Mouse (Mus musculus) heart, embryonic 14.5 days (tissue): ENCODE data around the gene Gclc. TPM values are rescaled to one million over a fixed set of nuclear protein-coding genes. Genes with fewer than 3 reads are reported as not detected.

Source experiments
- ATAC-seq: fragments of 200-750 bp; cut with Nextera tagmentation; 2 replicates; pipeline ENCODE4 v1.8.0; 2017; ENCODE audit warnings: low read depth, moderate TSS enrichment; ENCODE audit not compliant: insufficient number of reproducible peaks, insufficient read depth, low FRiP score
- H3K27ac ChIP-seq, 2 experiments: fragments of 200-500 bp in 1 of 2; fragments of 300-500 bp in 1 of 2; sonication (generic) in 1 of 2; replicated peaks in 1 of 2; 2 replicates each; pipeline ENCODE4 v1.5.1; 2012 to 2014; ENCODE audit warnings: low read depth in 2 of 2, low read length in 2 of 2, control low read depth in 1 of 2, mild to moderate bottlenecking in 1 of 2, mixed read lengths in 1 of 2; ENCODE audit not compliant: control insufficient read depth in 1 of 2, insufficient read depth in 1 of 2
- H3K27me3 ChIP-seq: fragments of 300-500 bp; sonication (generic); 2 replicates; pipeline ENCODE4 v1.6.1; 2014; ENCODE audit warnings: mild to moderate bottlenecking, low read length, control low read depth; ENCODE audit not compliant: control insufficient read depth, insufficient read depth
- H3K36me3 ChIP-seq: fragments of 300-500 bp; sonication (generic); 2 replicates; pipeline ENCODE4 v1.6.1; 2014; ENCODE audit warnings: mild to moderate bottlenecking, control low read depth, low read length, mixed read lengths; ENCODE audit not compliant: control insufficient read depth, insufficient read depth
- H3K4me1 ChIP-seq, 2 experiments: fragments of 200-500 bp in 1 of 2; fragments of 300-500 bp in 1 of 2; sonication (generic) in 1 of 2; 2 replicates each; pipeline ENCODE4 v1.6.1; 2012 to 2014; ENCODE audit warnings: low read length in 2 of 2, control low read depth in 1 of 2, mixed read lengths in 1 of 2; ENCODE audit not compliant: control insufficient read depth in 2 of 2, insufficient read depth in 2 of 2
- H3K4me2 ChIP-seq: fragments of 300-500 bp; sonication (generic); 2 replicates; pipeline ENCODE4 v1.6.1; 2014; ENCODE audit warnings: mild to moderate bottlenecking, low read length
- H3K4me3 ChIP-seq, 2 experiments: fragments of 200-500 bp in 1 of 2; fragments of 300-500 bp in 1 of 2; sonication (generic) in 1 of 2; 2 replicates each; pipeline ENCODE4 v1.5.1; 2012 to 2014; ENCODE audit warnings: low read length in 2 of 2, mild to moderate bottlenecking in 2 of 2, control low read depth in 1 of 2, low read depth in 1 of 2, moderate library complexity in 1 of 2; ENCODE audit not compliant: control insufficient read depth in 1 of 2, insufficient read depth in 1 of 2
- H3K9ac ChIP-seq: fragments of 300-500 bp; sonication (generic); 2 replicates; pipeline ENCODE4 v1.6.1; 2014; ENCODE audit warnings: mild to moderate bottlenecking, low read length
- H3K9me3 ChIP-seq: fragments of 300-500 bp; sonication (generic); 2 replicates; pipeline ENCODE4 v1.6.1; 2016; ENCODE audit warnings: low read length, control low read depth; ENCODE audit not compliant: control insufficient read depth
- WGBS: fragments of 180-500 bp; shearing (Covaris S2); extraction: QIAGEN DNeasy Blood & Tissue Kit; methylation state at CpG from one replicate; pipeline ENCODE4 v1.1.7; 2014; 5-methylcytosine and 5-hydroxymethylcytosine counted together
- polyA plus RNA-seq: library from polyadenylated mRNA; unstranded; fragments of >200 nt; fragmentation: Nextera tagmentation; extraction: Ambion mirVana; gene quantifications from 2 replicates; pipeline ENCODE4 v1.2.1, GENCODE M21; 2014

Gclc gene
- polyA plus RNA-seq, 1 experiment from 2014 or later, result 9.8 TPM

- Histone ChIP-seq H3K36me3 (no peaks in the 10 kb centered on the region), H3K4me3 (no peak overlapping the region), H3K9ac (no peak overlapping the region), H3K4me2 (no peak overlapping the region), H3K9me3 (no peaks in the 10 kb centered on the region), H3K27ac (no peak overlapping the region), H3K4me1 (peaks cover 0 to 21% of the 10 kb centered on the region in 2 experiments; a peak in 2 of 4 replicates), H3K27me3 (no peaks in the 10 kb centered on the region)
- no peak for ATAC-seq
- 54% methylated on average over 1 of the region's 1 CpGs for WGBS
Measured at GRCm38 (mm10) chr9:77757331-77757730, 3.0 kb downstream of the Gclc start.

- peaks cover 4% of the 10 kb centered on the region; the same call in 1 of the 2 replicates for H3K36me3 ChIP-seq
Measured at GRCm38 (mm10) chr9:77758481-77758880, 4.1 kb downstream of the Gclc start.

GRCm38 (mm10) chr9:77759111-77759510, 4.8 kb downstream of the Gclc start:
- H3K27ac ChIP-seq, result no peak overlapping the region
- H3K36me3 ChIP-seq, result peaks cover 11% of the 10 kb centered on the region
- H3K9ac ChIP-seq, result no peak overlapping the region
- H3K27me3 ChIP-seq, result no peaks in the 10 kb centered on the region
- 75% methylated on average over 6 of the region's 6 CpGs for WGBS
- peaks cover 0 to 21% of the 10 kb centered on the region in 2 experiments; a peak in 2 of 4 replicates for H3K4me1 ChIP-seq
- H3K4me3 ChIP-seq, result no peak overlapping the region
- H3K9me3 ChIP-seq, result no peaks in the 10 kb centered on the region
- no peak for ATAC-seq
- H3K4me2 ChIP-seq, result no peak overlapping the region

More at GRCm38 (mm10) chr9:77758481-77758880, 4.1 kb downstream of the Gclc start:
- no peak for ATAC-seq
- Histone ChIP-seq H3K4me3 (no peak overlapping the region), H3K9me3 (no peaks in the 10 kb centered on the region), H3K4me2 (no peak overlapping the region), H3K27ac (no peak overlapping the region), H3K4me1 (peaks cover 0 to 21% of the 10 kb centered on the region in 2 experiments; a peak in 2 of 4 replicates), H3K9ac (no peak overlapping the region), H3K27me3 (no peaks in the 10 kb centered on the region)
- 57% methylated on average over 8 of the region's 8 CpGs for WGBS

- Histone ChIP-seq H3K27me3 (no peaks in the 10 kb centered on the region), H3K4me2 (no peak overlapping the region), H3K36me3 (peaks cover 15% of the 10 kb centered on the region), H3K9me3 (no peaks in the 10 kb centered on the region), H3K9ac (no peak overlapping the region), H3K27ac (no peak overlapping the region), H3K4me3 (no peak overlapping the region), H3K4me1 (peaks cover 0 to 21% of the 10 kb centered on the region in 2 experiments; a peak in 2 of 4 replicates)
- ATAC-seq, result no peak
- WGBS, result 78% methylated on average over 6 of the region's 6 CpGs
Measured at GRCm38 (mm10) chr9:77759756-77760155, 5.4 kb downstream of the Gclc start.

GRCm38 (mm10) chr9:77766218-77766617, 11.9 kb downstream of the Gclc start:
- Histone ChIP-seq H3K27me3 (no peaks in the 10 kb centered on the region), H3K4me1 (no peaks in the 10 kb centered on the region), H3K27ac (no peak overlapping the region), H3K9me3 (no peaks in the 10 kb centered on the region), H3K36me3 (peaks cover 15% of the 10 kb centered on the region), H3K4me3 (no peak overlapping the region), H3K4me2 (no peak overlapping the region), H3K9ac (no peak overlapping the region)
- ATAC-seq, result no peak
- WGBS, result 90% methylated on average over 8 of the region's 8 CpGs

- 76% methylated on average over 3 of the region's 3 CpGs for WGBS
- ATAC-seq, result no peak
Measured at GRCm38 (mm10) chr9:77766767-77767166, 12.4 kb downstream of the Gclc start.

GRCm38 (mm10) chr9:77770909-77771308, 16.6 kb downstream of the Gclc start:
- H3K27me3 ChIP-seq, result no peaks in the 10 kb centered on the region
- no peak for ATAC-seq
- 80% methylated on average over 6 of the region's 6 CpGs for WGBS

More at GRCm38 (mm10) chr9:77766767-77767166, 12.4 kb downstream of the Gclc start:
- Histone ChIP-seq H3K9ac (no peak overlapping the region), H3K27me3 (no peaks in the 10 kb centered on the region), H3K4me3 (no peak overlapping the region), H3K9me3 (no peaks in the 10 kb centered on the region), H3K36me3 (peaks cover 15% of the 10 kb centered on the region), H3K4me1 (no peaks in the 10 kb centered on the region), H3K4me2 (no peak overlapping the region), H3K27ac (no peak overlapping the region)

GRCm38 (mm10) chr9:77771330-77771729, 17.0 kb downstream of the Gclc start:
- no peak overlapping the region for H3K4me3 ChIP-seq
- H3K4me1 ChIP-seq, result no peaks in the 10 kb centered on the region
- no peaks in the 10 kb centered on the region for H3K9me3 ChIP-seq
- H3K9ac ChIP-seq, result no peak overlapping the region
- 85% methylated on average over 5 of the region's 5 CpGs for WGBS
- H3K4me2 ChIP-seq, result no peak overlapping the region
- H3K27me3 ChIP-seq, result no peaks in the 10 kb centered on the region
- no peak overlapping the region for H3K27ac ChIP-seq
- peaks cover 7% of the 10 kb centered on the region for H3K36me3 ChIP-seq
- no peak for ATAC-seq

More at GRCm38 (mm10) chr9:77770909-77771308, 16.6 kb downstream of the Gclc start:
- H3K36me3 ChIP-seq, result 0 out of 2 replicates have a peak, but pooled peaks cover 4% of the 10 kb centered on the region
- H3K27ac ChIP-seq, result no peak overlapping the region
- no peaks in the 10 kb centered on the region for H3K4me1 ChIP-seq
- H3K4me3 ChIP-seq, result no peak overlapping the region
- H3K9ac ChIP-seq, result no peak overlapping the region
- H3K4me2 ChIP-seq, result no peak overlapping the region
- no peaks in the 10 kb centered on the region for H3K9me3 ChIP-seq
